Mouse (Mus musculus) lung, adult 2 months (tissue): ENCODE measurements around the gene Birc3. TPM values are rescaled to one million over a fixed set of nuclear protein-coding genes. Genes with fewer than 3 reads are reported as not detected.
"Not testable (repeated sequence)": the region's sequence is repeated elsewhere in the genome, so short reads cannot be mapped to it uniquely, and the experiment has no call there.

Experiments
- DNase-seq: peaks from one replicate; pipeline ENCODE4 v3.0.0; 2022
- H3K4me1 ChIP-seq: fragments of 200-500 bp; 2 replicates; pipeline ENCODE4 v1.6.1; 2011; ENCODE audit warnings: low read length; ENCODE audit not compliant: control insufficient read depth, insufficient read depth
- H3K4me3 ChIP-seq: fragments of 200-500 bp; replicated peaks from 2 replicates; pipeline ENCODE3; 2011; ENCODE audit warnings: low read depth, mild to moderate bottlenecking, control low read depth, low read length; ENCODE audit errors: extremely low read depth
- CTCF ChIP-seq: fragments of 200-500 bp; IDR thresholded peaks from 2 replicates; pipeline ENCODE4 v1.5.1; 2011; ENCODE audit warnings: mild to moderate bottlenecking, low read length, control low read depth; ENCODE audit not compliant: insufficient read depth
- POLR2A ChIP-seq: fragments of 200-500 bp; IDR thresholded peaks from 2 replicates; pipeline ENCODE4 v1.6.1; 2011; ENCODE audit warnings: low read depth, mild to moderate bottlenecking, control low read depth, low read length, borderline replicate concordance; ENCODE audit errors: extremely low read depth
- WGBS: fragments of 180-500 bp; shearing (Covaris S2); methylation state at CpG from one replicate; pipeline ENCODE4 v1.1.7; 2018; 5-methylcytosine and 5-hydroxymethylcytosine counted together
- polyA plus RNA-seq: library from polyadenylated mRNA; depleted of rRNA; stranded (reverse); fragments of >200 nt; gene quantifications from 2 replicates; pipeline ENCODE4 v1.2.3, GENCODE M21; 2012

Gene Birc3
- polyA plus RNA-seq, 1 experiment = 25.6 TPM

- peaks cover 28% of the 10 kb centered on the region for H3K4me1 ChIP-seq
- no peak for TF ChIP-seq CTCF
- no peak for TF ChIP-seq POLR2A
- peak; percentile 49 for DNase-seq
- WGBS = 68% methylated on average over 4 of the region's 4 CpGs
- H3K4me3 ChIP-seq = no peak overlapping the region
These were observed 4.0 kb downstream of the Birc3 start for GRCm38 (mm10) chr9:7868838-7869491.

- peak; percentile 36 for DNase-seq
These were observed 5.0 kb downstream of the Birc3 start for GRCm38 (mm10) chr9:7867981-7868380.

GRCm38 (mm10) chr9:7866981-7867380 is 6.0 kb downstream of the Birc3 start:
- WGBS = 95% methylated on average over 2 of the region's 2 CpGs
- DNase-seq = not testable (repeated sequence)

More at GRCm38 (mm10) chr9:7867981-7868380, 5.0 kb downstream of the Birc3 start:
- TF ChIP-seq POLR2A (peak; percentile 42; the same call in 1 of the 2 replicates), CTCF (no peak)
- H3K4me3 ChIP-seq = no peak overlapping the region
- peaks cover 26% of the 10 kb centered on the region for H3K4me1 ChIP-seq
- WGBS = 55% methylated on average over 3 of the region's 3 CpGs

GRCm38 (mm10) chr9:7860976-7861375 is 12.0 kb downstream of the Birc3 start:
- 73% methylated on average over 5 of the region's 5 CpGs for WGBS
- DNase-seq = no peak
- H3K4me3 ChIP-seq = no peak overlapping the region
- no peaks in the 10 kb centered on the region for H3K4me1 ChIP-seq
- TF ChIP-seq POLR2A (no peak), CTCF (no peak)

More at GRCm38 (mm10) chr9:7866981-7867380, 6.0 kb downstream of the Birc3 start:
- H3K4me3 ChIP-seq = not testable (repeated sequence)
- H3K4me1 ChIP-seq = peaks cover 26% of the 10 kb centered on the region

GRCm38 (mm10) chr9:7855912-7856311 is 17.1 kb downstream of the Birc3 start:
- no peak for DNase-seq
- TF ChIP-seq POLR2A (no peak), CTCF (no peak)
- 52% methylated on average over 3 of the region's 3 CpGs for WGBS
- H3K4me3 ChIP-seq = no peak overlapping the region
- H3K4me1 ChIP-seq = no peaks in the 10 kb centered on the region; the same call in 1 of the 2 replicates

- TF ChIP-seq CTCF = peak; percentile 44; the same call in 1 of the 2 replicates
- no peak for TF ChIP-seq POLR2A
- Histone ChIP-seq H3K4me1 (no peaks in the 10 kb centered on the region; the same call in 1 of the 2 replicates), H3K4me3 (no peak overlapping the region)
- DNase-seq = no peak
- 42% methylated on average over 1 of the region's 1 CpGs for WGBS
These were observed 17.6 kb downstream of the Birc3 start for GRCm38 (mm10) chr9:7855374-7855773.

GRCm38 (mm10) chr9:7854196-7854595 is 18.8 kb downstream of the Birc3 start:
- H3K4me1 ChIP-seq, DNase-seq, H3K4me3 ChIP-seq: not testable (repeated sequence)
- WGBS = 84% methylated on average over 14 of the region's 14 CpGs

GRCm38 (mm10) chr9:7852346-7853230 is 20.4 kb downstream of the Birc3 start:
- DNase-seq = no peak

GRCm38 (mm10) chr9:7851841-7852240 is 21.1 kb downstream of the Birc3 start:
- whole genome bisulfite sequencing = 90% methylated on average over 8 of the region's 8 CpGs
- no peak for DNase-seq
- no peak for TF ChIP-seq POLR2A
- TF ChIP-seq CTCF = no peak
- H3K4me3 ChIP-seq = no peak overlapping the region
- H3K4me1 ChIP-seq = no peaks in the 10 kb centered on the region; the same call in 1 of the 2 replicates

More at GRCm38 (mm10) chr9:7852346-7853230, 20.4 kb downstream of the Birc3 start:
- H3K4me1 ChIP-seq = no peaks in the 10 kb centered on the region; the same call in 1 of the 2 replicates
- TF ChIP-seq CTCF (no peak), POLR2A (no peak)
- no peak overlapping the region for H3K4me3 ChIP-seq
- 77% methylated on average over 4 of the region's 4 CpGs for WGBS
